Mouse (Mus musculus): ENCODE data around the gene H13. TPM values are rescaled to one million over a fixed set of nuclear protein-coding genes. Genes with fewer than 3 reads are reported as not detected.

H13 gene
- polyA plus RNA-seq, 2 experiments: 27.4 to 38.1 TPM

GRCm38 (mm10) chr2:152739031-152739841 is 70.0 kb downstream of the H13 start:
- peak overlapping the region; percentile 33 to 53 for H3K4me3 ChIP-seq (ENCODE audit: insufficient read depth in 1 of 2, low read depth in 2 of 2, low read length in 2 of 2)
- TF ChIP-seq CTCF (IDR thresholded peaks at IDR 0.05; ENCODE audit: low read depth) (no peak), EP300 (IDR thresholded peaks at IDR 0.05; ENCODE audit: low read depth) (no peak)
- peak overlapping the region; percentile 93 for H3K4me2 ChIP-seq (ENCODE audit: low read depth)
- H3K27me3 ChIP-seq (ENCODE audit: control insufficient read depth, insufficient read depth, low read length): peaks cover 6% of the 10 kb centered on the region; the same call in 1 of the 2 replicates
- no peak for DNase-seq (ENCODE audit: low read depth in 3 of 3, low spot score in 3 of 3)
- 1% methylated on average over 34 of the region's 36 CpGs for WGBS (ENCODE audit: insufficient replicate concordance)
- no peaks in the 10 kb centered on the region for H3K9me3 ChIP-seq (ENCODE audit: control insufficient read depth, low read length)
- H3K36me3 ChIP-seq (replicated peaks; ENCODE audit: control insufficient read depth, insufficient read depth, low read depth): no peaks in the 10 kb centered on the region
- H3K4me1 ChIP-seq (replicated peaks; ENCODE audit: control insufficient read depth in 2 of 2, insufficient read depth in 2 of 2, low read length in 1 of 2): peaks cover 30 to 52% of the 10 kb centered on the region in 2 experiments
- peak overlapping the region; percentile 53 for H3K9ac ChIP-seq (replicated peaks)
- H3K27ac ChIP-seq: peak overlapping the region; percentile 34
- peak; percentile 58 for ATAC-seq (ENCODE audit: insufficient read depth)

DNA sequence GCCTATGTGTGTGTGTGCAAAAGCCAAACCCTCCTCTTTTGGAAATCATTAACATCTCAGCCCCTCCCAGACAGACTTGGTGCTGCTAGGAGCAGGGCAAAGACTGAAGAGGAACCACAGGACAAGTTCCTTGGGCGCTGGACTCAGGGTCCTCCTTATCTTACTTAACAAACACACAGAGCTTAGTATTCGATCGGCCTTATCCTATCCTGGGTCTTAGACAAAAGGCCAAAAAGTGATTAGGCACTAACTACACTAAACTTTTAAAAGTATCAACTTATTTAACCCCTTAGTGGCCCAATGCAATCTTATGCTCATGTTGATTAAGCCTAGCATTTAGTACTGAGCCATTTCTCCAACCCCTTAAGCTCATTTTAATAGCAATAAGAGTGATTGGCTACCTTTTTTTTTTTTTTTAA is 70.6 kb downstream of the H13 start:
- H3K9ac ChIP-seq (replicated peaks): no peak overlapping the region; the same call in 1 of the 2 replicates
- peaks cover 2% of the 10 kb centered on the region; the same call in 1 of the 2 replicates for H3K27me3 ChIP-seq (ENCODE audit: control insufficient read depth, insufficient read depth, low read length)
- peak; percentile 57 to 68 (median 61) for DNase-seq (ENCODE audit: low read depth in 3 of 3, low spot score in 3 of 3)
- peak; percentile 64 for ATAC-seq (ENCODE audit: insufficient read depth)
- peak overlapping the region; percentile 93 for H3K4me2 ChIP-seq (ENCODE audit: low read depth)
- WGBS (ENCODE audit: insufficient replicate concordance): 0% methylated on average over 3 of the region's 3 CpGs
- peak overlapping the region in 1 of 2 experiments; percentile 33; a peak in 1 of 4 replicates for H3K4me3 ChIP-seq (ENCODE audit: insufficient read depth in 1 of 2, low read depth in 2 of 2, low read length in 2 of 2)
- no peaks in the 10 kb centered on the region for H3K36me3 ChIP-seq (replicated peaks; ENCODE audit: control insufficient read depth, insufficient read depth, low read depth)
- H3K4me1 ChIP-seq (replicated peaks; ENCODE audit: control insufficient read depth in 2 of 2, insufficient read depth in 2 of 2, low read length in 1 of 2): peaks cover 30 to 52% of the 10 kb centered on the region in 2 experiments
- TF ChIP-seq EP300 (IDR thresholded peaks at IDR 0.05; ENCODE audit: low read depth): no peak
- no peak for TF ChIP-seq CTCF (IDR thresholded peaks at IDR 0.05; ENCODE audit: low read depth)
- peak overlapping the region; percentile 34 for H3K27ac ChIP-seq
- H3K9me3 ChIP-seq (ENCODE audit: control insufficient read depth, low read length): no peaks in the 10 kb centered on the region

GRCm38 (mm10) chr2:152740490-152740889 is 71.2 kb downstream of the H13 start:
- DNase-seq (ENCODE audit: low read depth in 3 of 3, low spot score in 3 of 3) (no peak), ATAC-seq (ENCODE audit: insufficient read depth) (no peak)
- no peaks in the 10 kb centered on the region for H3K36me3 ChIP-seq (replicated peaks; ENCODE audit: control insufficient read depth, insufficient read depth, low read depth)
- H3K27ac ChIP-seq: no peak overlapping the region; the same call in 1 of the 2 replicates
- H3K9ac ChIP-seq (replicated peaks): no peak overlapping the region
- H3K4me1 ChIP-seq (replicated peaks; ENCODE audit: control insufficient read depth in 2 of 2, insufficient read depth in 2 of 2, low read length in 1 of 2): peaks cover 30 to 49% of the 10 kb centered on the region in 2 experiments
- H3K27me3 ChIP-seq (ENCODE audit: control insufficient read depth, insufficient read depth, low read length): no peaks in the 10 kb centered on the region
- no peak overlapping the region; the same call in 1 of the 2 replicates for H3K4me2 ChIP-seq (ENCODE audit: low read depth)
- TF ChIP-seq CTCF (IDR thresholded peaks at IDR 0.05; ENCODE audit: low read depth): no peak
- TF ChIP-seq EP300 (IDR thresholded peaks at IDR 0.05; ENCODE audit: low read depth): no peak
- H3K9me3 ChIP-seq (ENCODE audit: control insufficient read depth, low read length): no peaks in the 10 kb centered on the region
- no peak overlapping the region for H3K4me3 ChIP-seq (ENCODE audit: insufficient read depth in 1 of 2, low read depth in 2 of 2, low read length in 2 of 2)
- WGBS (ENCODE audit: insufficient replicate concordance): 64% methylated on average over 5 of the region's 5 CpGs

DNA sequence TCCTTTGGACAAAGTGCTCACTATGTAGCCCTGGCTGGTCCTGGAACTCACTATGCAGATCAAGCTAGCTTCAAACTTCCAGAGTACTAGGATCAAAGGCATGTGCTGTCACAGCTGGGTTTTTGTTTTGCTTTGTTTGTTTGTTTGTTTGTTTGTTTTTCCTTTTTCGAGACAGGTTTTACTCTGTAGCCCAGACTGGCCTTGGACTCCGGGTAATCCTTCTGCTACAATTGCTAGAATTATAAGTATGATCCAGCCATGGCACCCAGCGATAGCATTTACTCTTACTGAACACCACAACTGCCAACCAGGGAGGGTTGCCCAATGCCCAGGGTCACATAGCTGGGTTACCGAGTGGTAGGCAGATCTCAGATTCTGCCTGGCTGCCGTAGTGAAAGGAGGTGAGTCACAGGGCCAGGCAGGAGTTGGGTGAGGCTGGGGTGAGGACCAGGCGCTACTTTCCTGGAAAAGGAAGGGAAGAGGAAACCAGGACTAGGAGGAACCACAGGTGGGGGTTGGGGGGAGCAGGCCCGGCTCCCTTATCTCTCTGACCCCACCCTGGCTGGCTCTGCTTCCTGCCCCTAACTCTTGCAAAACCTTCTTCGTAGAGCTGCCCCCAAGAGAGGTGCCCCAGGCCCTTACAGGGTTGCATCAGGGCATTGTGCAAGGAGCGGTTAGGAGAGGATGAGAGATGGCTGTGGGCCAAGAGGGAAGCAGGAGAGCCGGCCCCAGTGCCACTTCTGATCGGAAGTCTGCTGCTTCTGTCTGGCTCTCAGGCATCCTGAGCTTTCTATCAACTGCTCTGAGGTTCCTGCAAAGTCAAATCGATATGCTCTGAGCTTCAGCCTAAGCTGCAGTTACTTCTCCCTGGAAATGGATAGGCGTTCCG is 72.1 kb downstream of the H13 start:
- peak overlapping the region; percentile 14 for H3K27ac ChIP-seq
- H3K4me3 ChIP-seq (ENCODE audit: insufficient read depth in 1 of 2, low read depth in 2 of 2, low read length in 2 of 2): no peak overlapping the region
- H3K9ac ChIP-seq (replicated peaks): no peak overlapping the region
- ATAC-seq (ENCODE audit: insufficient read depth) (peak; percentile 8; the same call in 1 of the 2 replicates), DNase-seq (ENCODE audit: low read depth in 3 of 3, low spot score in 3 of 3) (peak in 1 of 3 experiments; percentile 55)
- H3K4me1 ChIP-seq (replicated peaks; ENCODE audit: control insufficient read depth in 2 of 2, insufficient read depth in 2 of 2, low read length in 1 of 2): peaks cover 26 to 45% of the 10 kb centered on the region in 2 experiments
- no peaks in the 10 kb centered on the region for H3K27me3 ChIP-seq (ENCODE audit: control insufficient read depth, insufficient read depth, low read length)
- no peaks in the 10 kb centered on the region for H3K9me3 ChIP-seq (ENCODE audit: control insufficient read depth, low read length)
- H3K4me2 ChIP-seq (ENCODE audit: low read depth): peak overlapping the region; percentile 47
- no peaks in the 10 kb centered on the region for H3K36me3 ChIP-seq (replicated peaks; ENCODE audit: control insufficient read depth, insufficient read depth, low read depth)
- TF ChIP-seq CTCF (IDR thresholded peaks at IDR 0.05; ENCODE audit: low read depth) (no peak), EP300 (IDR thresholded peaks at IDR 0.05; ENCODE audit: low read depth) (peak; percentile 41; the same call in 1 of the 2 replicates)
- WGBS (ENCODE audit: insufficient replicate concordance): 4% methylated on average over 14 of the region's 14 CpGs

Data from liver, embryonic 14.5 days (tissue).